Mouse (Mus musculus): ENCODE data around the gene Pacrg. TPM values are rescaled to one million over a fixed set of nuclear protein-coding genes. Genes with fewer than 3 reads are reported as not detected.
A peak's percentile ranks its signal among the peaks of the same experiment; 100 is the strongest.

Pacrg gene
- polyA plus RNA-seq, 1 experiment from 2014 or later: 1.1 TPM

GRCm38 (mm10) chr17:10529329-10529955, 310.7 kb downstream of the Pacrg start:
- Histone ChIP-seq H3K36me3 (ENCODE audit: control insufficient read depth, insufficient read depth) (no peaks in the 10 kb centered on the region), H3K4me2 (ENCODE audit: low read depth, low read length) (no peak overlapping the region), H3K9me3 (replicated peaks; ENCODE audit: control insufficient read depth, low read length) (no peaks in the 10 kb centered on the region), H3K9ac (ENCODE audit: low read length) (no peak overlapping the region), H3K4me3 (ENCODE audit: low read length) (no peak overlapping the region), H3K27me3 (ENCODE audit: control insufficient read depth, insufficient read depth, low read length) (no peaks in the 10 kb centered on the region), H3K4me1 (ENCODE audit: control insufficient read depth, insufficient read depth, low read length) (0 out of 2 replicates have a peak, but pooled peaks cover 2% of the 10 kb centered on the region), H3K27ac (ENCODE audit: low read length) (no peak overlapping the region)
- no peak for ATAC-seq (replicated peaks; ENCODE audit: extremely low read depth, insufficient read depth, low FRiP score)
- 65% methylated on average over 3 of the region's 3 CpGs for WGBS

- Histone ChIP-seq H3K27me3 (ENCODE audit: control insufficient read depth, insufficient read depth, low read length) (no peaks in the 10 kb centered on the region), H3K4me1 (ENCODE audit: control insufficient read depth, insufficient read depth, low read length) (no peaks in the 10 kb centered on the region), H3K9me3 (replicated peaks; ENCODE audit: control insufficient read depth, low read length) (no peaks in the 10 kb centered on the region), H3K4me2 (ENCODE audit: low read depth, low read length) (no peak overlapping the region), H3K4me3 (ENCODE audit: low read length) (no peak overlapping the region), H3K36me3 (ENCODE audit: control insufficient read depth, insufficient read depth) (no peaks in the 10 kb centered on the region), H3K27ac (ENCODE audit: low read length) (no peak overlapping the region), H3K9ac (ENCODE audit: low read length) (no peak overlapping the region)
- 88% methylated on average over 7 of the region's 7 CpGs for WGBS
- no peak for ATAC-seq (replicated peaks; ENCODE audit: extremely low read depth, insufficient read depth, low FRiP score)
These were observed 318.8 kb downstream of the Pacrg start for GRCm38 (mm10) chr17:10521282-10521681.

- no peak for ATAC-seq (replicated peaks; ENCODE audit: extremely low read depth, insufficient read depth, low FRiP score)
- Histone ChIP-seq H3K27ac (ENCODE audit: low read length) (no peak overlapping the region), H3K36me3 (ENCODE audit: control insufficient read depth, insufficient read depth) (no peaks in the 10 kb centered on the region), H3K4me3 (ENCODE audit: low read length) (no peak overlapping the region), H3K9ac (ENCODE audit: low read length) (no peak overlapping the region), H3K4me2 (ENCODE audit: low read depth, low read length) (no peak overlapping the region), H3K4me1 (ENCODE audit: control insufficient read depth, insufficient read depth, low read length) (no peaks in the 10 kb centered on the region), H3K27me3 (ENCODE audit: control insufficient read depth, insufficient read depth, low read length) (no peaks in the 10 kb centered on the region), H3K9me3 (replicated peaks; ENCODE audit: control insufficient read depth, low read length) (no peaks in the 10 kb centered on the region)
- 54% methylated on average over 11 of the region's 11 CpGs for WGBS
These were observed 320.5 kb downstream of the Pacrg start for GRCm38 (mm10) chr17:10519506-10520155.

GRCm38 (mm10) chr17:10514812-10515211, 325.3 kb downstream of the Pacrg start:
- no peaks in the 10 kb centered on the region for H3K36me3 ChIP-seq (ENCODE audit: control insufficient read depth, insufficient read depth)
- H3K27ac ChIP-seq (ENCODE audit: low read length): no peak overlapping the region
- no peak overlapping the region for H3K4me2 ChIP-seq (ENCODE audit: low read depth, low read length)
- no peak overlapping the region for H3K4me3 ChIP-seq (ENCODE audit: low read length)
- 70% methylated on average over 6 of the region's 6 CpGs for WGBS
- no peaks in the 10 kb centered on the region for H3K9me3 ChIP-seq (replicated peaks; ENCODE audit: control insufficient read depth, low read length)
- H3K9ac ChIP-seq (ENCODE audit: low read length): no peak overlapping the region
- no peak for ATAC-seq (replicated peaks; ENCODE audit: extremely low read depth, insufficient read depth, low FRiP score)
- H3K4me1 ChIP-seq (ENCODE audit: control insufficient read depth, insufficient read depth, low read length): no peaks in the 10 kb centered on the region
- H3K27me3 ChIP-seq (ENCODE audit: control insufficient read depth, insufficient read depth, low read length): no peaks in the 10 kb centered on the region

- Histone ChIP-seq H3K36me3 (ENCODE audit: control insufficient read depth, insufficient read depth) (no peaks in the 10 kb centered on the region), H3K4me2 (ENCODE audit: low read depth, low read length) (no peak overlapping the region), H3K4me3 (ENCODE audit: low read length) (no peak overlapping the region), H3K27ac (ENCODE audit: low read length) (no peak overlapping the region), H3K4me1 (ENCODE audit: control insufficient read depth, insufficient read depth, low read length) (peaks cover 2% of the 10 kb centered on the region; the same call in 1 of the 2 replicates), H3K9ac (ENCODE audit: low read length) (no peak overlapping the region), H3K9me3 (replicated peaks; ENCODE audit: control insufficient read depth, low read length) (no peaks in the 10 kb centered on the region), H3K27me3 (ENCODE audit: control insufficient read depth, insufficient read depth, low read length) (no peaks in the 10 kb centered on the region)
- 68% methylated on average over 10 of the region's 10 CpGs for WGBS
- no peak for ATAC-seq (replicated peaks; ENCODE audit: extremely low read depth, insufficient read depth, low FRiP score)
These were observed 329.0 kb downstream of the Pacrg start for GRCm38 (mm10) chr17:10510913-10511759.

GRCm38 (mm10) chr17:10510467-10510866, 329.6 kb downstream of the Pacrg start:
- peaks cover 2% of the 10 kb centered on the region; the same call in 1 of the 2 replicates for H3K4me1 ChIP-seq (ENCODE audit: control insufficient read depth, insufficient read depth, low read length)
- H3K9ac ChIP-seq (ENCODE audit: low read length): no peak overlapping the region
- ATAC-seq (replicated peaks; ENCODE audit: extremely low read depth, insufficient read depth, low FRiP score): no peak
- H3K27ac ChIP-seq (ENCODE audit: low read length): no peak overlapping the region
- H3K9me3 ChIP-seq (replicated peaks; ENCODE audit: control insufficient read depth, low read length): no peaks in the 10 kb centered on the region
- no peak overlapping the region for H3K4me2 ChIP-seq (ENCODE audit: low read depth, low read length)
- no peaks in the 10 kb centered on the region for H3K36me3 ChIP-seq (ENCODE audit: control insufficient read depth, insufficient read depth)
- H3K27me3 ChIP-seq (ENCODE audit: control insufficient read depth, insufficient read depth, low read length): no peaks in the 10 kb centered on the region
- no peak overlapping the region for H3K4me3 ChIP-seq (ENCODE audit: low read length)
- 75% methylated on average over 5 of the region's 5 CpGs for WGBS

- Histone ChIP-seq H3K4me2 (ENCODE audit: low read depth, low read length) (no peak overlapping the region), H3K27me3 (ENCODE audit: control insufficient read depth, insufficient read depth, low read length) (no peaks in the 10 kb centered on the region), H3K36me3 (ENCODE audit: control insufficient read depth, insufficient read depth) (no peaks in the 10 kb centered on the region), H3K9ac (ENCODE audit: low read length) (no peak overlapping the region), H3K9me3 (replicated peaks; ENCODE audit: control insufficient read depth, low read length) (no peaks in the 10 kb centered on the region), H3K27ac (ENCODE audit: low read length) (no peak overlapping the region), H3K4me1 (ENCODE audit: control insufficient read depth, insufficient read depth, low read length) (peaks cover 2% of the 10 kb centered on the region; the same call in 1 of the 2 replicates), H3K4me3 (ENCODE audit: low read length) (no peak overlapping the region)
- 75% methylated on average over 2 of the region's 2 CpGs for WGBS
- ATAC-seq (replicated peaks; ENCODE audit: extremely low read depth, insufficient read depth, low FRiP score): no peak
These were observed 332.0 kb downstream of the Pacrg start for GRCm38 (mm10) chr17:10508088-10508487.

- no peak; the same call in 1 of the 2 replicates for ATAC-seq (replicated peaks; ENCODE audit: extremely low read depth, insufficient read depth, low FRiP score)
- no peaks in the 10 kb centered on the region for H3K36me3 ChIP-seq (ENCODE audit: control insufficient read depth, insufficient read depth)
- peak overlapping the region; percentile 21; the same call in 1 of the 2 replicates for H3K27ac ChIP-seq (ENCODE audit: low read length)
- no peaks in the 10 kb centered on the region for H3K9me3 ChIP-seq (replicated peaks; ENCODE audit: control insufficient read depth, low read length)
- peaks cover 2% of the 10 kb centered on the region; the same call in 1 of the 2 replicates for H3K4me1 ChIP-seq (ENCODE audit: control insufficient read depth, insufficient read depth, low read length)
- no peak overlapping the region for H3K9ac ChIP-seq (ENCODE audit: low read length)
- H3K4me3 ChIP-seq (ENCODE audit: low read length): no peak overlapping the region
- no peak overlapping the region for H3K4me2 ChIP-seq (ENCODE audit: low read depth, low read length)
- H3K27me3 ChIP-seq (ENCODE audit: control insufficient read depth, insufficient read depth, low read length): no peaks in the 10 kb centered on the region
- WGBS: 51% methylated on average over 10 of the region's 10 CpGs
These were observed 332.6 kb downstream of the Pacrg start for GRCm38 (mm10) chr17:10507466-10507865.

GRCm38 (mm10) chr17:10506896-10507295, 333.2 kb downstream of the Pacrg start:
- Histone ChIP-seq H3K27me3 (ENCODE audit: control insufficient read depth, insufficient read depth, low read length) (no peaks in the 10 kb centered on the region), H3K9ac (ENCODE audit: low read length) (no peak overlapping the region), H3K4me2 (ENCODE audit: low read depth, low read length) (no peak overlapping the region), H3K9me3 (replicated peaks; ENCODE audit: control insufficient read depth, low read length) (no peaks in the 10 kb centered on the region), H3K27ac (ENCODE audit: low read length) (no peak overlapping the region), H3K4me1 (ENCODE audit: control insufficient read depth, insufficient read depth, low read length) (peaks cover 3% of the 10 kb centered on the region; the same call in 1 of the 2 replicates), H3K36me3 (ENCODE audit: control insufficient read depth, insufficient read depth) (no peaks in the 10 kb centered on the region), H3K4me3 (ENCODE audit: low read length) (no peak overlapping the region)
- no peak for ATAC-seq (replicated peaks; ENCODE audit: extremely low read depth, insufficient read depth, low FRiP score)
- 79% methylated on average over 3 of the region's 3 CpGs for WGBS
